Comparison of ENCODE assay signal across 32 mouse cellular contexts in genomic region chr16:40607509-40607908, GRCm38 (mm10).
"Had no signal": no experiment of that assay in that cellular context is flagged by ENCODE, and none has a peak within 500 bp of the region (broad histone marks: within the 10 kb centered on the region; RNA-seq: fewer than 3 reads in every experiment).

No protein-coding gene starts in this region.

- H3K27me3 ChIP-seq: limb, embryonic 12.5 days; limb, embryonic 13.5 days; limb, embryonic 15.5 days; liver, embryonic 12.5 days; liver, embryonic 13.5 days; liver, embryonic 15.5 days; lung, embryonic 15.5 days; megakaryocyte, embryonic 14.5 days; midbrain, embryonic 12.5 days; midbrain, embryonic 13.5 days; midbrain, embryonic 15.5 days had no signal

- H3K9ac ChIP-seq: limb, embryonic 12.5 days; limb, embryonic 13.5 days; limb, embryonic 15.5 days; liver, embryonic 12.5 days; liver, embryonic 13.5 days; liver, embryonic 14.5 days; liver, embryonic 15.5 days; liver, postnatal 0 days; lung, embryonic 14.5 days; lung, embryonic 15.5 days; midbrain, embryonic 12.5 days; midbrain, embryonic 13.5 days; midbrain, embryonic 15.5 days had no signal

- H3K4me2 ChIP-seq: limb, embryonic 12.5 days; limb, embryonic 13.5 days; limb, embryonic 15.5 days; liver, embryonic 11.5 days; liver, embryonic 12.5 days; liver, embryonic 13.5 days; liver, embryonic 15.5 days; lung, embryonic 14.5 days; lung, embryonic 15.5 days; midbrain, embryonic 11.5 days; midbrain, embryonic 12.5 days; midbrain, embryonic 13.5 days; midbrain, embryonic 15.5 days had no signal

- ATAC-seq: liver, embryonic 12.5 days; liver, postnatal 0 days; lung, postnatal 0 days; midbrain, embryonic 13.5 days; midbrain, embryonic 15.5 days; midbrain, embryonic 16.5 days had no signal

- H3K4me1 ChIP-seq: limb, embryonic 10.5 days; limb, embryonic 12.5 days; limb, embryonic 13.5 days; limb, embryonic 15.5 days; liver, embryonic 12.5 days; liver, embryonic 13.5 days; liver, embryonic 15.5 days; lung, embryonic 15.5 days; megakaryocyte, embryonic 14.5 days; midbrain, embryonic 10.5 days had no signal

- H3K9me3 ChIP-seq: limb, embryonic 10.5 days; limb, embryonic 12.5 days; limb, embryonic 13.5 days; limb, embryonic 15.5 days; liver, embryonic 12.5 days; liver, embryonic 13.5 days; liver, embryonic 15.5 days; lung, embryonic 15.5 days; megakaryocyte, embryonic 14.5 days; midbrain, embryonic 10.5 days; midbrain, embryonic 12.5 days; midbrain, embryonic 13.5 days; midbrain, embryonic 15.5 days had no signal

- H3K27ac ChIP-seq: left cerebral cortex, adult 2 months; limb, embryonic 10.5 days; limb, embryonic 12.5 days; limb, embryonic 13.5 days; limb, embryonic 15.5 days; liver, embryonic 12.5 days; liver, embryonic 13.5 days; liver, embryonic 14.5 days; liver, embryonic 15.5 days; lung, embryonic 15.5 days; macrophage; midbrain, embryonic 10.5 days; midbrain, embryonic 12.5 days; midbrain, embryonic 13.5 days; midbrain, embryonic 15.5 days had no signal

- H3K36me3 ChIP-seq: limb, embryonic 10.5 days; limb, embryonic 12.5 days; limb, embryonic 13.5 days; limb, embryonic 15.5 days; liver, embryonic 12.5 days; liver, embryonic 13.5 days; liver, embryonic 15.5 days; lung, embryonic 15.5 days; midbrain, embryonic 10.5 days; midbrain, embryonic 12.5 days; midbrain, embryonic 13.5 days; midbrain, embryonic 15.5 days had no signal

- H3K4me3 ChIP-seq: left cerebral cortex, adult 2 months; limb, embryonic 10.5 days; limb, embryonic 12.5 days; limb, embryonic 13.5 days; limb, embryonic 15.5 days; liver, embryonic 12.5 days; liver, embryonic 13.5 days; liver, embryonic 15.5 days; lung, embryonic 15.5 days; megakaryocyte, embryonic 14.5 days; midbrain, embryonic 10.5 days; midbrain, embryonic 12.5 days; midbrain, embryonic 13.5 days; midbrain, embryonic 15.5 days; myocyte had no signal

- DNase-seq: left cerebral cortex, postnatal 4 days; liver; liver, embryonic 13.5 days; liver, postnatal 0 days; lung, adult 18-20 months; lung, adult 2 months; lung, embryonic 14.5 days; lung, postnatal 10 days; lung, postnatal 14 days; lung, postnatal 36 days; lung, postnatal 4 days; midbrain, embryonic 14.5 days had no signal
